Mouse (Mus musculus) lung, embryonic 15.5 days (tissue): ENCODE measurements around the gene Ppp2r2c. TPM values are rescaled to one million over a fixed set of nuclear protein-coding genes. Genes with fewer than 3 reads are reported as not detected.

ENCODE experiments used
- ATAC-seq: fragments of 200-750 bp; cut with Nextera tagmentation; 2 replicates; pipeline ENCODE4 v1.8.0; 2017; ENCODE audit warnings: moderate number of reproducible peaks, borderline replicate concordance; ENCODE audit not compliant: low FRiP score, low TSS enrichment; ENCODE audit errors: extremely low read depth
- H3K27ac ChIP-seq: fragments of 300-500 bp; sonication (generic); 2 replicates; pipeline ENCODE4 v1.5.1; 2015; ENCODE audit warnings: moderate library complexity, mild to moderate bottlenecking, inconsistent platforms
- H3K27me3 ChIP-seq: fragments of 300-500 bp; sonication (generic); 2 replicates; pipeline ENCODE4 v1.6.1; 2015; ENCODE audit warnings: inconsistent platforms
- H3K36me3 ChIP-seq: fragments of 300-500 bp; sonication (generic); 2 replicates; pipeline ENCODE4 v1.6.1; 2015; ENCODE audit warnings: inconsistent platforms
- H3K4me1 ChIP-seq: fragments of 300-500 bp; sonication (generic); 2 replicates; pipeline ENCODE4 v1.6.1; 2015; ENCODE audit warnings: inconsistent platforms
- H3K4me2 ChIP-seq: fragments of 300-500 bp; sonication (generic); 2 replicates; pipeline ENCODE4 v1.6.1; 2015; ENCODE audit warnings: inconsistent platforms, mild to moderate bottlenecking, moderate library complexity
- H3K4me3 ChIP-seq: fragments of 300-500 bp; sonication (generic); 2 replicates; pipeline ENCODE4 v1.5.1; 2015; ENCODE audit warnings: mild to moderate bottlenecking, inconsistent platforms
- H3K9ac ChIP-seq: fragments of 300-500 bp; sonication (generic); 2 replicates; pipeline ENCODE4 v1.6.1; 2015; ENCODE audit warnings: inconsistent platforms
- H3K9me3 ChIP-seq: fragments of 300-500 bp; sonication (generic); 2 replicates; pipeline ENCODE4 v1.6.1; 2016; ENCODE audit warnings: inconsistent platforms
- WGBS: fragments of 180-500 bp; shearing (Covaris S2); methylation state at CpG from one replicate; pipeline ENCODE4 v1.1.7; 2015; 5-methylcytosine and 5-hydroxymethylcytosine counted together
- polyA plus RNA-seq: library from polyadenylated mRNA; unstranded; fragments of >200 nt; fragmentation: Nextera tagmentation; extraction: Ambion mirVana; gene quantifications from 2 replicates; pipeline ENCODE4 v1.2.1, GENCODE M21; 2015

Ppp2r2c gene
- polyA plus RNA-seq, 1 experiment from 2014 or later: 0.26 TPM

- Histone ChIP-seq H3K36me3 (no peaks in the 10 kb centered on the region), H3K9me3 (no peaks in the 10 kb centered on the region), H3K4me3 (no peak overlapping the region), H3K9ac (no peak overlapping the region), H3K4me1 (no peaks in the 10 kb centered on the region), H3K4me2 (no peak overlapping the region), H3K27ac (no peak overlapping the region), H3K27me3 (no peaks in the 10 kb centered on the region)
- 79% methylated on average over 14 of the region's 14 CpGs for WGBS
- ATAC-seq: no peak
Measured at GRCm38 (mm10) chr5:36996410-36996809, 128.1 kb downstream of the Ppp2r2c start.

GRCm38 (mm10) chr5:36997996-36998395 is 129.7 kb downstream of the Ppp2r2c start:
- Histone ChIP-seq H3K27ac (no peak overlapping the region), H3K36me3 (no peaks in the 10 kb centered on the region), H3K4me2 (no peak overlapping the region), H3K4me1 (no peaks in the 10 kb centered on the region), H3K27me3 (no peaks in the 10 kb centered on the region), H3K9ac (no peak overlapping the region), H3K9me3 (no peaks in the 10 kb centered on the region), H3K4me3 (no peak overlapping the region)
- ATAC-seq: no peak
- WGBS: 39% methylated on average over 5 of the region's 5 CpGs

- no peaks in the 10 kb centered on the region for H3K4me1 ChIP-seq
- no peaks in the 10 kb centered on the region for H3K9me3 ChIP-seq
- ATAC-seq: no peak
- no peak overlapping the region for H3K4me3 ChIP-seq
- 85% methylated on average over 9 of the region's 9 CpGs for WGBS
- no peak overlapping the region for H3K9ac ChIP-seq
- H3K36me3 ChIP-seq: no peaks in the 10 kb centered on the region
- no peak overlapping the region for H3K27ac ChIP-seq
- no peaks in the 10 kb centered on the region for H3K27me3 ChIP-seq
- no peak overlapping the region for H3K4me2 ChIP-seq
Measured at GRCm38 (mm10) chr5:37001002-37001401, 132.7 kb downstream of the Ppp2r2c start.

- H3K4me1 ChIP-seq: no peaks in the 10 kb centered on the region
Measured at GRCm38 (mm10) chr5:37002001-37002400, 133.7 kb downstream of the Ppp2r2c start.

More at GRCm38 (mm10) chr5:37002001-37002400, 133.7 kb downstream of the Ppp2r2c start:
- WGBS: 47% methylated on average over 2 of the region's 2 CpGs
- Histone ChIP-seq H3K27me3 (no peaks in the 10 kb centered on the region), H3K4me3 (no peak overlapping the region), H3K4me2 (no peak overlapping the region), H3K36me3 (no peaks in the 10 kb centered on the region), H3K9ac (no peak overlapping the region), H3K27ac (no peak overlapping the region), H3K9me3 (no peaks in the 10 kb centered on the region)
- no peak for ATAC-seq

Other genes starting within 250 kb of the Ppp2r2c start
- 15.5 and 16.7 TPM in 2 replicates for gene D5Ertd579e, start 172.5 kb upstream of the Ppp2r2c start, polyA plus RNA-seq
- 23.8 and 25.5 TPM in 2 replicates for gene Bloc1s4, start 119.9 kb upstream of the Ppp2r2c start, polyA plus RNA-seq
- gene Mrfap1, start 71.7 kb upstream of the Ppp2r2c start, polyA plus RNA-seq: 476 and 499 TPM in 2 replicates
- gene Man2b2, start 37.9 kb upstream of the Ppp2r2c start, polyA plus RNA-seq: 11.3 and 14.0 TPM in 2 replicates
- 8.5 and 10.1 TPM in 2 replicates for gene Wfs1, start 120.7 kb downstream of the Ppp2r2c start, polyA plus RNA-seq
- gene Gm1043, start 216.9 kb downstream of the Ppp2r2c start, polyA plus RNA-seq: not detected in 2 replicates